Mouse (Mus musculus) kidney, adult 2 months (tissue): ENCODE measurements around the gene Lhfpl3.

ENCODE experiments used
- CTCF ChIP-seq: fragments of 200-500 bp; conservative IDR thresholded peaks from 2 replicates; pipeline ENCODE4 v1.5.1; 2011; ENCODE audit warnings: low read depth, mild to moderate bottlenecking, control low read depth, low read length, moderate library complexity, mixed read lengths; ENCODE audit not compliant: insufficient read depth, insufficient read length
- POLR2A ChIP-seq: fragments of 200-500 bp; IDR thresholded peaks from one replicate; pipeline ENCODE4 v1.6.1; 2011; ENCODE audit warnings: low read depth, low read length, control low read depth

GRCm38 (mm10) chr5:23246974-23247373, 501.1 kb downstream of the Lhfpl3 start:
- TF ChIP-seq CTCF (peak; percentile 55), POLR2A (no peak)
